Mouse (Mus musculus): ENCODE data around the gene Nfyc. TPM values are rescaled to one million over a fixed set of nuclear protein-coding genes. Genes with fewer than 3 reads are reported as not detected.
A peak's percentile ranks its signal among the peaks of the same experiment; 100 is the strongest.

Nfyc gene
- total and polyA plus RNA-seq, 3 experiments: 33.6 to 51.1 (median 41.0) TPM

- peak overlapping the region in 1 of 3 experiments; percentile 50 for H3K4me3 ChIP-seq (replicated peaks in 1 of 3; ENCODE audit: low read depth in 2 of 3, low read length in 2 of 3, poor library complexity in 1 of 3)
- no peak overlapping the region for H3K27ac ChIP-seq (ENCODE audit: insufficient read depth, low read depth)
- H3K79me2 ChIP-seq (replicated peaks; ENCODE audit: control insufficient read depth, extremely low read depth, insufficient read depth, poor library complexity, severe bottlenecking): no peaks in the 10 kb centered on the region
- H3K36me3 ChIP-seq (replicated peaks in 1 of 2; ENCODE audit: control insufficient read depth in 1 of 2, insufficient read depth in 1 of 2, low read length in 1 of 2): no peaks in the 10 kb centered on the region
- no peaks in the 10 kb centered on the region for H3K4me1 ChIP-seq (ENCODE audit: control insufficient read depth in 1 of 2, insufficient read depth in 2 of 2)
- no peak for DNase-seq (ENCODE audit: extremely low read depth)
- dilution Hi-C loops (cut with MboI; ENCODE audit: extremely low pct_ligation_motif_present, extremely low pct_unique_long_range_greater_than_20kb, low sequenced_read_pairs): no loop called here
- H3K9ac ChIP-seq (ENCODE audit: insufficient read depth, low read depth): 0 out of 2 replicates have a peak overlapping the region, but pooled peaks have one; percentile 28
- peak overlapping the region; percentile 98 for H3K4me2 ChIP-seq (ENCODE audit: insufficient read depth, low read depth, poor library complexity, severe bottlenecking)
- H3K9me3 ChIP-seq (replicated peaks; ENCODE audit: low read length): no peaks in the 10 kb centered on the region
- in situ Hi-C loops (cut with MboI; ENCODE audit: low pct_ligation_motif_present, low pct_unique_long_range_greater_than_20kb, low sequenced_read_pairs): no loop called here
- peaks cover 90% of the 10 kb centered on the region for H3K27me3 ChIP-seq (replicated peaks)
- TF ChIP-seq TBP (conservative IDR thresholded peaks at IDR 0.05; ENCODE audit: low read depth, low read length) (no peak), EP300 (IDR thresholded peaks at IDR 0.05; ENCODE audit: low read length) (no peak), SIN3A (IDR thresholded peaks at IDR 0.05; ENCODE audit: low read length) (no peak), MXI1 (IDR thresholded peaks at IDR 0.05; ENCODE audit: low read depth, low read length) (no peak)
Observed at GRCm38 (mm10) chr4:120747243-120747792, 84.1 kb downstream of the Nfyc start.

GRCm38 (mm10) chr4:120746552-120747150, 84.7 kb downstream of the Nfyc start:
- no peak for DNase-seq (ENCODE audit: extremely low read depth)
- H3K36me3 ChIP-seq (replicated peaks in 1 of 2; ENCODE audit: control insufficient read depth in 1 of 2, insufficient read depth in 1 of 2, low read length in 1 of 2): no peaks in the 10 kb centered on the region
- no peaks in the 10 kb centered on the region for H3K79me2 ChIP-seq (replicated peaks; ENCODE audit: control insufficient read depth, extremely low read depth, insufficient read depth, poor library complexity, severe bottlenecking)
- in situ Hi-C loops (cut with MboI; ENCODE audit: low pct_ligation_motif_present, low pct_unique_long_range_greater_than_20kb, low sequenced_read_pairs) (no loop called here), dilution Hi-C loops (cut with MboI; ENCODE audit: extremely low pct_ligation_motif_present, extremely low pct_unique_long_range_greater_than_20kb, low sequenced_read_pairs) (no loop called here)
- H3K27ac ChIP-seq (ENCODE audit: insufficient read depth, low read depth): no peak overlapping the region
- H3K27me3 ChIP-seq (replicated peaks): peaks cover 90% of the 10 kb centered on the region
- no peaks in the 10 kb centered on the region for H3K9me3 ChIP-seq (replicated peaks; ENCODE audit: low read length)
- TF ChIP-seq TCF12 (IDR thresholded peaks at IDR 0.05; ENCODE audit: low read depth, low read length): no peak
- TF ChIP-seq NRF1 (IDR thresholded peaks at IDR 0.05; ENCODE audit: low read depth, low read length): 0 out of 2 replicates have a peak, but pooled peaks have one; percentile 21
- H3K4me2 ChIP-seq (ENCODE audit: insufficient read depth, low read depth, poor library complexity, severe bottlenecking): peak overlapping the region; percentile 98
- H3K9ac ChIP-seq (ENCODE audit: insufficient read depth, low read depth): 0 out of 2 replicates have a peak overlapping the region, but pooled peaks have one; percentile 28
- no peaks in the 10 kb centered on the region for H3K4me1 ChIP-seq (ENCODE audit: control insufficient read depth in 1 of 2, insufficient read depth in 2 of 2)
- peak overlapping the region in 1 of 3 experiments; percentile 50 for H3K4me3 ChIP-seq (replicated peaks in 1 of 3; ENCODE audit: low read depth in 2 of 3, low read length in 2 of 3, poor library complexity in 1 of 3)

GRCm38 (mm10) chr4:120745731-120746551, 85.4 kb downstream of the Nfyc start:
- Histone ChIP-seq H3K36me3 (replicated peaks in 1 of 2; ENCODE audit: control insufficient read depth in 1 of 2, insufficient read depth in 1 of 2, low read length in 1 of 2) (no peaks in the 10 kb centered on the region), H3K4me3 (replicated peaks in 1 of 3; ENCODE audit: low read depth in 2 of 3, low read length in 2 of 3, poor library complexity in 1 of 3) (no peak overlapping the region), H3K27ac (ENCODE audit: insufficient read depth, low read depth) (no peak overlapping the region), H3K4me1 (ENCODE audit: control insufficient read depth in 1 of 2, insufficient read depth in 2 of 2) (peaks cover 0 to 3% of the 10 kb centered on the region in 2 experiments; a peak in 2 of 4 replicates), H3K4me2 (ENCODE audit: insufficient read depth, low read depth, poor library complexity, severe bottlenecking) (no peak overlapping the region), H3K27me3 (replicated peaks) (peaks cover 88% of the 10 kb centered on the region), H3K9me3 (replicated peaks; ENCODE audit: low read length) (no peaks in the 10 kb centered on the region), H3K79me2 (replicated peaks; ENCODE audit: control insufficient read depth, extremely low read depth, insufficient read depth, poor library complexity, severe bottlenecking) (no peaks in the 10 kb centered on the region), H3K9ac (ENCODE audit: insufficient read depth, low read depth) (no peak overlapping the region)
- in situ Hi-C loops (cut with MboI; ENCODE audit: low pct_ligation_motif_present, low pct_unique_long_range_greater_than_20kb, low sequenced_read_pairs): no loop called here
- dilution Hi-C loops (cut with MboI; ENCODE audit: extremely low pct_ligation_motif_present, extremely low pct_unique_long_range_greater_than_20kb, low sequenced_read_pairs): no loop called here
- no peak for DNase-seq (ENCODE audit: extremely low read depth)
- TF ChIP-seq MAX (IDR thresholded peaks at IDR 0.05; ENCODE audit: low read length) (no peak), MYC (IDR thresholded peaks at IDR 0.05; ENCODE audit: low read depth, low read length) (no peak), NRF1 (IDR thresholded peaks at IDR 0.05; ENCODE audit: low read depth, low read length) (no peak), SIN3A (IDR thresholded peaks at IDR 0.05; ENCODE audit: low read length) (no peak), HCFC1 (IDR thresholded peaks at IDR 0.05; ENCODE audit: low read depth, low read length) (no peak), POLR2A (IDR thresholded peaks at IDR 0.05; ENCODE audit: low read depth, low read length) (no peak), PAX5 (IDR thresholded peaks at IDR 0.05; ENCODE audit: low read length) (no peak), ZKSCAN1 (IDR thresholded peaks at IDR 0.05; ENCODE audit: borderline replicate concordance, low read depth, low read length) (no peak), KAT2A (IDR thresholded peaks at IDR 0.05; ENCODE audit: insufficient replicate concordance, low read length) (no peak), E2F4 (IDR thresholded peaks at IDR 0.05; ENCODE audit: insufficient replicate concordance, low read depth, low read length) (no peak), CTCF (conservative IDR thresholded peaks at IDR 0.05 in 1 of 2, IDR thresholded peaks at IDR 0.05 in 1 of 2; ENCODE audit: low read depth in 2 of 2, low read length in 2 of 2) (no peak), ZMIZ1 (IDR thresholded peaks at IDR 0.05; ENCODE audit: low read depth, low read length) (no peak), RCOR1 (conservative IDR thresholded peaks at IDR 0.05; ENCODE audit: low read depth, low read length) (no peak), IRF4 (IDR thresholded peaks at IDR 0.05; ENCODE audit: low read depth, low read length) (no peak), MAZ (IDR thresholded peaks at IDR 0.05; ENCODE audit: low read depth, low read length) (no peak), NELFE (IDR thresholded peaks at IDR 0.05; ENCODE audit: low read depth, low read length) (no peak), EP300 (IDR thresholded peaks at IDR 0.05; ENCODE audit: low read length) (no peak), ZNF384 (IDR thresholded peaks at IDR 0.05; ENCODE audit: low read depth, low read length) (no peak), ELF1 (IDR thresholded peaks at IDR 0.05; ENCODE audit: low read depth, low read length) (no peak), POLR2AphosphoS2 (IDR thresholded peaks at IDR 0.05; ENCODE audit: low read depth, low read length) (no peak)

All from CH12.LX (cell line).